ENCODE assay signal across 8 mouse cellular contexts in genomic region chr9:108953081-108953636, GRCm38 (mm10). TPM values are rescaled to one million over a fixed set of nuclear protein-coding genes. Genes with fewer than 3 reads are reported as not detected.
A peak's percentile ranks its signal among the peaks of the same experiment; 100 is the strongest.
DNase-seq lines count a peak whose midpoint lies in the region; ATAC-seq lines count a peak whose summit lies in the region.

Col7a1 (plus strand) TSS chr9:108953586.

- H3K4me1 ChIP-seq in forebrain, embryonic 12.5 days: no peaks in the 10 kb centered on the region; the same call in 1 of the 2 replicates
- H3K4me1 ChIP-seq in forebrain, embryonic 14.5 days (ENCODE audit: control insufficient read depth, insufficient read depth, low read length): no peaks in the 10 kb centered on the region
- no peaks in the 10 kb centered on the region for H3K4me1 ChIP-seq in liver, embryonic 11.5 days (replicated peaks; ENCODE audit: control insufficient read depth, insufficient read depth, low read length)
- H3K4me1 ChIP-seq in embryonic facial prominence, embryonic 12.5 days: peaks cover 27% of the 10 kb centered on the region

- DNase-seq in forebrain, embryonic 14.5 days (ENCODE audit: low spot score): no peak
- no peak for DNase-seq in liver, embryonic 11.5 days (ENCODE audit: low spot score)
- no peak for DNase-seq in liver
- DNase-seq in lung, postnatal 10 days: peak; percentile 31
- no peak for DNase-seq in layer of hippocampus, adult 8-10 months (ENCODE audit: low spot score in 2 of 2)
- no peak for DNase-seq in spleen, adult 18-20 months

- WGBS in forebrain, embryonic 12.5 days: 10% methylated on average over 15 of the region's 15 CpGs
- WGBS in forebrain, embryonic 14.5 days: 11% methylated on average over 15 of the region's 15 CpGs
- WGBS in liver, embryonic 11.5 days: 12% methylated on average over 15 of the region's 15 CpGs
- 11% methylated on average over 15 of the region's 15 CpGs for WGBS in embryonic facial prominence, embryonic 12.5 days

- peak within 1 kb of the TSS; percentile 21 for H3K4me2 ChIP-seq in forebrain, embryonic 12.5 days
- H3K4me2 ChIP-seq in forebrain, embryonic 14.5 days (ENCODE audit: low read length): no peak within 1 kb of the TSS
- peak within 1 kb of the TSS; percentile 49 for H3K4me2 ChIP-seq in liver, embryonic 11.5 days
- peak within 1 kb of the TSS; percentile 33 for H3K4me2 ChIP-seq in embryonic facial prominence, embryonic 12.5 days (replicated peaks)

- no peak within 1 kb of the TSS for H3K4me3 ChIP-seq in forebrain, embryonic 12.5 days (replicated peaks)
- H3K4me3 ChIP-seq in forebrain, embryonic 14.5 days (ENCODE audit: low read depth, low read length): no peak within 1 kb of the TSS
- H3K4me3 ChIP-seq in liver, embryonic 11.5 days (ENCODE audit: low read depth, low read length): 0 out of 2 replicates have a peak within 1 kb of the TSS, but pooled peaks have one; percentile 15
- H3K4me3 ChIP-seq in embryonic facial prominence, embryonic 12.5 days: peak within 1 kb of the TSS; percentile 22

- no peak for ATAC-seq in forebrain, embryonic 12.5 days (ENCODE audit: low FRiP score)
- no peak for ATAC-seq in forebrain, embryonic 14.5 days
- no peak for ATAC-seq in liver, embryonic 11.5 days (replicated peaks; ENCODE audit: low FRiP score)
- no peak for ATAC-seq in embryonic facial prominence, embryonic 12.5 days (ENCODE audit: insufficient number of reproducible peaks, insufficient read depth, low FRiP score, low TSS enrichment)

- peaks cover 27% of the 10 kb centered on the region for H3K36me3 ChIP-seq in forebrain, embryonic 12.5 days (replicated peaks)
- H3K36me3 ChIP-seq in forebrain, embryonic 14.5 days (ENCODE audit: control insufficient read depth, insufficient read depth, low read length): peaks cover 25% of the 10 kb centered on the region
- H3K36me3 ChIP-seq in liver, embryonic 11.5 days (ENCODE audit: control insufficient read depth, insufficient read depth, low read length): peaks cover 21% of the 10 kb centered on the region
- H3K36me3 ChIP-seq in embryonic facial prominence, embryonic 12.5 days: peaks cover 29% of the 10 kb centered on the region

- no peaks in the 10 kb centered on the region for H3K9me3 ChIP-seq in forebrain, embryonic 12.5 days
- no peaks in the 10 kb centered on the region for H3K9me3 ChIP-seq in forebrain, embryonic 14.5 days (replicated peaks; ENCODE audit: control insufficient read depth, low read length)
- no peaks in the 10 kb centered on the region for H3K9me3 ChIP-seq in liver, embryonic 11.5 days (ENCODE audit: control insufficient read depth, low read length)
- no peaks in the 10 kb centered on the region for H3K9me3 ChIP-seq in embryonic facial prominence, embryonic 12.5 days

- no peak within 1 kb of the TSS for H3K9ac ChIP-seq in forebrain, embryonic 12.5 days
- no peak within 1 kb of the TSS for H3K9ac ChIP-seq in forebrain, embryonic 14.5 days (ENCODE audit: low read length)
- H3K9ac ChIP-seq in liver, embryonic 11.5 days (ENCODE audit: low read depth, low read length): no peak within 1 kb of the TSS
- H3K9ac ChIP-seq in embryonic facial prominence, embryonic 12.5 days: no peak within 1 kb of the TSS

- no peak within 1 kb of the TSS for H3K27ac ChIP-seq in forebrain, embryonic 12.5 days
- no peak within 1 kb of the TSS for H3K27ac ChIP-seq in forebrain, embryonic 14.5 days (ENCODE audit: low read depth, low read length)
- H3K27ac ChIP-seq in liver, embryonic 11.5 days (ENCODE audit: low read depth, low read length): no peak within 1 kb of the TSS
- no peak within 1 kb of the TSS for H3K27ac ChIP-seq in embryonic facial prominence, embryonic 12.5 days

- H3K27me3 ChIP-seq in forebrain, embryonic 12.5 days: peaks cover 32% of the 10 kb centered on the region
- H3K27me3 ChIP-seq in forebrain, embryonic 14.5 days (replicated peaks; ENCODE audit: control insufficient read depth, insufficient read depth, low read length): peaks cover 14% of the 10 kb centered on the region; the same call in 1 of the 2 replicates
- peaks cover 23% of the 10 kb centered on the region for H3K27me3 ChIP-seq in liver, embryonic 11.5 days (replicated peaks; ENCODE audit: control insufficient read depth, insufficient read depth, low read length)
- peaks cover 29% of the 10 kb centered on the region for H3K27me3 ChIP-seq in embryonic facial prominence, embryonic 12.5 days

RNA-seq across cellular contexts. Expression of gene Col7a1, which starts in this region (rescaled TPM):
- 2.2 and 3.2 TPM in 2 replicates for polyA plus RNA-seq in forebrain, embryonic 12.5 days (2016; fragmentation: Nextera tagmentation; extraction: Ambion mirVana)
- 1.1 and 1.2 TPM in 2 replicates for polyA plus RNA-seq in forebrain, embryonic 14.5 days (2014; fragmentation: Nextera tagmentation; extraction: Ambion mirVana)
- polyA plus RNA-seq in liver, embryonic 11.5 days (2014; fragmentation: Nextera tagmentation; extraction: Ambion mirVana): 0.16 and 0.69 TPM in 2 replicates
- 7.7 and 10.9 TPM in 2 replicates for polyA plus RNA-seq in embryonic facial prominence, embryonic 12.5 days (2016; fragmentation: Nextera tagmentation; extraction: Ambion mirVana)
- 1 to 10 TPM; 1.9 to 4.3 (median 3.9) TPM for total RNA-seq in layer of hippocampus, adult 8-10 months (2022)

Comparison
In these comparisons a context has a peak if more than half of its experiments do, and no peak if none do; other contexts are left out.
1. H3K4me3 ChIP-seq: peak in liver, embryonic 11.5 days (single experiment) and embryonic facial prominence, embryonic 12.5 days (single experiment); none in forebrain, embryonic 12.5 days (single experiment) and forebrain, embryonic 14.5 days (single experiment).